Mouse (Mus musculus) C2C12 (cell line): ENCODE results near the gene Ncam1.

Source experiments
- CEBPB ChIP-seq: IDR thresholded peaks from one replicate; pipeline ENCODE4 v1.6.1; 2011; ENCODE audit warnings: low read depth, mild to moderate bottlenecking, control low read depth, moderate library complexity
- CTCF ChIP-seq: IDR thresholded peaks from one replicate; pipeline ENCODE4 v1.5.1; 2011; ENCODE audit not compliant: control insufficient read depth, insufficient read depth, insufficient read length
- FOSL1 ChIP-seq: IDR thresholded peaks from one replicate; pipeline ENCODE4 v1.8.0; 2011; ENCODE audit warnings: mild to moderate bottlenecking, low read length; ENCODE audit not compliant: poor library complexity, insufficient read depth, severe bottlenecking
- MAX ChIP-seq: IDR thresholded peaks from one replicate; pipeline ENCODE4 v1.6.1; 2011; ENCODE audit warnings: mild to moderate bottlenecking, control low read depth
- MYOD1 ChIP-seq: IDR thresholded peaks from one replicate; pipeline ENCODE4 v1.6.1; 2011; ENCODE audit warnings: low read depth; ENCODE audit not compliant: control insufficient read depth, insufficient read length
- MYOG ChIP-seq: IDR thresholded peaks from one replicate; pipeline ENCODE4 v1.6.1; 2011; ENCODE audit not compliant: control insufficient read depth, insufficient read length; ENCODE audit errors: extremely low read depth
- USF1 ChIP-seq: IDR thresholded peaks from one replicate; pipeline ENCODE4 v1.6.1; 2011; ENCODE audit warnings: low read depth, mild to moderate bottlenecking, control low read depth, moderate library complexity

- no peak for TF ChIP-seq CTCF
- TF ChIP-seq USF1 = no peak
- peak; percentile 20 for TF ChIP-seq CEBPB
- no peak for TF ChIP-seq MYOD1
- no peak for TF ChIP-seq MAX
- no peak for TF ChIP-seq MYOG
- no peak for TF ChIP-seq FOSL1
These were observed 729 bp downstream of the Ncam1 start for GRCm38 (mm10) chr9:49797821-49798571.
